Mouse (Mus musculus) cerebellum, adult 2 months (tissue): ENCODE results near the gene Abat. TPM values are rescaled to one million over a fixed set of nuclear protein-coding genes. Genes with fewer than 3 reads are reported as not detected.
A peak's percentile ranks its signal among the peaks of the same experiment; 100 is the strongest.

Experiments
- DNase-seq, 2 experiments: peaks; one replicate each; pipeline ENCODE4 v3.0.0; 2021
- H3K27ac ChIP-seq: fragments of 200-500 bp; 2 replicates; pipeline ENCODE4 v1.5.1; 2012; ENCODE audit warnings: low read length, control low read depth, inconsistent platforms; ENCODE audit not compliant: insufficient read depth
- H3K27me3 ChIP-seq: fragments of 200-500 bp; 2 replicates; pipeline ENCODE4 v1.6.1; 2012; ENCODE audit warnings: inconsistent platforms, mild to moderate bottlenecking, low read length, moderate library complexity; ENCODE audit not compliant: control insufficient read depth, insufficient read depth
- H3K4me1 ChIP-seq: fragments of 200-500 bp; 2 replicates; pipeline ENCODE4 v1.6.1; 2011; ENCODE audit warnings: low read length; ENCODE audit not compliant: control insufficient read depth, insufficient read depth
- H3K4me3 ChIP-seq: fragments of 200-500 bp; replicated peaks from 2 replicates; pipeline ENCODE3; 2011; ENCODE audit warnings: mild to moderate bottlenecking, low read depth, low read length, control low read depth; ENCODE audit not compliant: insufficient read depth
- CTCF ChIP-seq: fragments of 200-500 bp; IDR thresholded peaks from 2 replicates; pipeline ENCODE4 v1.5.1; 2011; ENCODE audit warnings: low read depth, mild to moderate bottlenecking, control low read depth, low read length, moderate library complexity, borderline replicate concordance; ENCODE audit not compliant: insufficient read depth
- POLR2A ChIP-seq: fragments of 200-500 bp; IDR thresholded peaks from 2 replicates; pipeline ENCODE4 v1.6.1; 2011; ENCODE audit warnings: low read length, control low read depth, borderline replicate concordance; ENCODE audit not compliant: insufficient read depth
- WGBS: fragments of 180-500 bp; shearing (Covaris S2); methylation state at CpG from one replicate; pipeline ENCODE4 v1.1.7; 2018; 5-methylcytosine and 5-hydroxymethylcytosine counted together
- polyA plus RNA-seq: library from polyadenylated mRNA; depleted of rRNA; stranded (reverse); fragments of >200 nt; gene quantifications from 2 replicates; pipeline ENCODE4 v1.2.3, GENCODE M21; 2012

The Abat gene
- polyA plus RNA-seq, 1 experiment = 248 TPM

- Histone ChIP-seq H3K4me1 (peaks cover 7% of the 10 kb centered on the region; the same call in 1 of the 2 replicates), H3K4me3 (no peak overlapping the region), H3K27ac (no peak overlapping the region), H3K27me3 (no peaks in the 10 kb centered on the region)
- WGBS = 92% methylated on average over 11 of the region's 11 CpGs
- no peak for TF ChIP-seq POLR2A
- no peak for TF ChIP-seq CTCF
- no peak for DNase-seq
These were observed 126.4 kb downstream of the Abat start for GRCm38 (mm10) chr16:8639466-8640191.

GRCm38 (mm10) chr16:8643855-8644254 is 130.6 kb downstream of the Abat start:
- Histone ChIP-seq H3K27me3 (no peaks in the 10 kb centered on the region), H3K4me3 (no peak overlapping the region), H3K4me1 (no peaks in the 10 kb centered on the region), H3K27ac (no peak overlapping the region)
- TF ChIP-seq CTCF (peak; percentile 76), POLR2A (no peak)
- DNase-seq = peak; percentile 33 to 38
- WGBS = 73% methylated on average over 2 of the region's 2 CpGs

- TF ChIP-seq POLR2A (no peak), CTCF (no peak)
These were observed 132.3 kb downstream of the Abat start for GRCm38 (mm10) chr16:8645546-8645945.

GRCm38 (mm10) chr16:8650007-8650406 is 136.8 kb downstream of the Abat start:
- 95% methylated on average over 3 of the region's 3 CpGs for WGBS
- Histone ChIP-seq H3K4me3 (no peak overlapping the region), H3K4me1 (no peaks in the 10 kb centered on the region), H3K27me3 (no peaks in the 10 kb centered on the region; the same call in 1 of the 2 replicates), H3K27ac (no peak overlapping the region)
- TF ChIP-seq POLR2A = no peak
- no peak for DNase-seq

More at GRCm38 (mm10) chr16:8645546-8645945, 132.3 kb downstream of the Abat start:
- no peaks in the 10 kb centered on the region for H3K27me3 ChIP-seq
- H3K4me3 ChIP-seq = no peak overlapping the region
- no peak for DNase-seq
- WGBS = 88% methylated on average over 6 of the region's 6 CpGs
- no peaks in the 10 kb centered on the region for H3K4me1 ChIP-seq
- H3K27ac ChIP-seq = peak overlapping the region; percentile 34; the same call in 1 of the 2 replicates

- 87% methylated on average over 6 of the region's 6 CpGs for WGBS
- no peak overlapping the region for H3K27ac ChIP-seq
- H3K4me3 ChIP-seq = no peak overlapping the region
- no peak for TF ChIP-seq CTCF
- TF ChIP-seq POLR2A = no peak
- no peak for DNase-seq
- H3K4me1 ChIP-seq = peaks cover 6% of the 10 kb centered on the region
- H3K27me3 ChIP-seq = no peaks in the 10 kb centered on the region; the same call in 1 of the 2 replicates
These were observed 141.9 kb downstream of the Abat start for GRCm38 (mm10) chr16:8655108-8655507.

- Histone ChIP-seq H3K27me3 (no peaks in the 10 kb centered on the region; the same call in 1 of the 2 replicates), H3K4me3 (no peak overlapping the region), H3K27ac (no peak overlapping the region), H3K4me1 (peaks cover 6% of the 10 kb centered on the region)
- TF ChIP-seq POLR2A = no peak
- TF ChIP-seq CTCF = no peak
- 79% methylated on average over 9 of the region's 9 CpGs for WGBS
- DNase-seq = no peak
These were observed 142.4 kb downstream of the Abat start for GRCm38 (mm10) chr16:8655599-8655998.

GRCm38 (mm10) chr16:8656256-8656655 is 143.0 kb downstream of the Abat start:
- Histone ChIP-seq H3K4me3 (no peak overlapping the region), H3K27ac (no peak overlapping the region), H3K27me3 (no peaks in the 10 kb centered on the region), H3K4me1 (peaks cover 6% of the 10 kb centered on the region)
- WGBS = 76% methylated on average over 2 of the region's 2 CpGs
- no peak for DNase-seq
- TF ChIP-seq CTCF (no peak), POLR2A (no peak)

GRCm38 (mm10) chr16:8658349-8658748 is 145.1 kb downstream of the Abat start:
- no peak for TF ChIP-seq POLR2A
- TF ChIP-seq CTCF = no peak
- DNase-seq = no peak
- Histone ChIP-seq H3K4me3 (no peak overlapping the region), H3K4me1 (peaks cover 6% of the 10 kb centered on the region), H3K27ac (no peak overlapping the region), H3K27me3 (no peaks in the 10 kb centered on the region)
- 78% methylated on average over 4 of the region's 4 CpGs for WGBS
